Mouse (Mus musculus) liver, adult 2 months (tissue): ENCODE results near the gene Hs6st3. TPM values are rescaled to one million over a fixed set of nuclear protein-coding genes. Genes with fewer than 3 reads are reported as not detected.
"Not testable (repeated sequence)": the region's sequence is repeated elsewhere in the genome, so short reads cannot be mapped to it uniquely, and the experiment has no call there.

Experiments used
- DNase-seq: peaks from one replicate; pipeline ENCODE4 v3.0.0-alpha.2; 2011; ENCODE audit warnings: low read depth, low spot score; ENCODE audit errors: extremely low read depth
- H3K27ac ChIP-seq: fragments of 200-500 bp; replicated peaks from 2 replicates; pipeline ENCODE4 v1.5.1; 2012; ENCODE audit warnings: low read depth, mild to moderate bottlenecking, control low read depth, inconsistent platforms, low read length; ENCODE audit not compliant: insufficient read depth
- H3K27me3 ChIP-seq: fragments of 200-500 bp; 2 replicates; pipeline ENCODE4 v1.6.1; 2012; ENCODE audit warnings: mild to moderate bottlenecking, moderate library complexity, low read length, inconsistent platforms; ENCODE audit not compliant: control insufficient read depth, insufficient read depth
- H3K36me3 ChIP-seq: fragments of 200-500 bp; 2 replicates; pipeline ENCODE4 v1.6.1; 2012; ENCODE audit warnings: low read length, inconsistent platforms; ENCODE audit not compliant: control insufficient read depth, insufficient read depth
- H3K4me1 ChIP-seq: fragments of 200-500 bp; 2 replicates; pipeline ENCODE4 v1.6.1; 2011; ENCODE audit warnings: low read length; ENCODE audit not compliant: control insufficient read depth, insufficient read depth
- H3K4me3 ChIP-seq: fragments of 200-500 bp; 2 replicates; pipeline ENCODE4 v1.5.1; 2011; ENCODE audit warnings: low read depth, mild to moderate bottlenecking, control low read depth, low read length, moderate library complexity; ENCODE audit not compliant: insufficient read depth
- H3K79me2 ChIP-seq: fragments of 200-500 bp; 2 replicates; pipeline ENCODE4 v1.6.1; 2012; ENCODE audit warnings: inconsistent platforms, mild to moderate bottlenecking, low read length, moderate library complexity; ENCODE audit not compliant: control insufficient read depth, insufficient read depth
- H3K9ac ChIP-seq: fragments of 200-500 bp; 2 replicates; pipeline ENCODE4 v1.6.1; 2012; ENCODE audit warnings: low read depth, mild to moderate bottlenecking, control low read depth, inconsistent platforms, low read length
- CTCF ChIP-seq: fragments of 200-500 bp; IDR thresholded peaks from 2 replicates; pipeline ENCODE4 v1.5.1; 2011; ENCODE audit warnings: low read depth, low read length, control low read depth
- POLR2A ChIP-seq: fragments of 200-500 bp; IDR thresholded peaks from 2 replicates; pipeline ENCODE4 v1.6.1; 2011; ENCODE audit warnings: low read length, control low read depth; ENCODE audit not compliant: insufficient read depth; ENCODE audit errors: extremely low read depth
- WGBS: fragments of 180-500 bp; shearing (Covaris S2); methylation state at CpG from one replicate; pipeline ENCODE4 v1.1.7; 2018; 5-methylcytosine and 5-hydroxymethylcytosine counted together
- polyA plus RNA-seq: library from polyadenylated mRNA; depleted of rRNA; stranded (reverse); fragments of >200 nt; gene quantifications from 2 replicates; pipeline ENCODE4 v1.2.3, GENCODE M21; 2012
- total RNA-seq: library from RNA; depleted of rRNA; stranded (reverse); fragments of >200 nt; gene quantifications from 2 replicates; pipeline ENCODE4 v1.2.3, GENCODE M21; 2014

Hs6st3 gene
- total and polyA plus RNA-seq, 2 experiments: 0.06 to 0.09 TPM

GRCm38 (mm10) chr14:119582039-119582508 lies 443.9 kb downstream of the Hs6st3 start:
- Histone ChIP-seq H3K27me3 (no peaks in the 10 kb centered on the region), H3K27ac (no peak overlapping the region), H3K4me1 (no peaks in the 10 kb centered on the region), H3K4me3 (no peak overlapping the region), H3K79me2 (no peaks in the 10 kb centered on the region), H3K36me3 (no peaks in the 10 kb centered on the region), H3K9ac (no peak overlapping the region)
- TF ChIP-seq POLR2A (no peak), CTCF (no peak)
- WGBS: 50% methylated on average over 10 of the region's 10 CpGs
- no peak for DNase-seq

DNA sequence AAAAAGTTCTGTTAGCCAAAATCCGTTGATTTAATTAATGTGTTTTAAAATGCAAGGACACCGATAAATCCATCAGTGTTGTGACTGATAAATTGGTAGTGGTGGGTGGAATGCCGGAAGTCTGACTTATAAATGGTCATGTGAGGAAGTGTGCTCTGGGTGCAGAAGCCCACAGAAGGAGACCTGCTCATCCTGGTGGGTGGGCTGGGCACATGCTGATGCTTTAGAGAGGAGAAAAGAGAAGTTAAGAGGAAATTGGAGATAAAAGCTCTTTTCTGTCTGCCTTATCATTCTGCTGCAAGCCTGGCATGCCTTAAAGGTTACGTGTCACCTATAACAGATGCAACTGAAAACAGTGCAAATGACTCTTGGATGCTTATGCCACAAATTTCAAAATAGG lies 446.9 kb downstream of the Hs6st3 start:
- no peak overlapping the region for H3K4me3 ChIP-seq
- H3K4me1 ChIP-seq: no peaks in the 10 kb centered on the region
- H3K27me3 ChIP-seq: no peaks in the 10 kb centered on the region
- no peak overlapping the region for H3K9ac ChIP-seq
- H3K36me3 ChIP-seq: no peaks in the 10 kb centered on the region
- no peak for DNase-seq
- WGBS: 76% methylated on average over 4 of the region's 4 CpGs
- TF ChIP-seq POLR2A (no peak), CTCF (no peak)
- H3K79me2 ChIP-seq: no peaks in the 10 kb centered on the region
- no peak overlapping the region for H3K27ac ChIP-seq

DNA sequence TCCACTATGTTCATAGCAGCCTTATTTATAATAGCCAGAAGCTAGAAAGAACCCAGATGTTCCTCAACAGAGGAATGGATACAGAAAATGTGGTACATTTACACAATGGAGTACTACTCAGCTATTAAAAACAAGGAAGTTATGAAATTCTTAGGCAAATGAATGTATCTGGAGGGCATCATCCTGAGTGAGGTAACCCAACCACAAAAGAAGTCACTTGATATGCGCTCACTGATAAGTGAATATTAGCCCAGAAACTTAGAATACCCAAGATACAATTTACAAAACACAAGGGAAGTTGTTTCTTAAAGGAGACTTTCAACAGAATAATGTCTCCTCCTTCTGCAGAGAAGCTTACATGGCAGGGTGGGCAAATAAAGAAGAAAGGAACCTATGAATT lies 449.2 kb downstream of the Hs6st3 start:
- not testable (repeated sequence) for H3K36me3 ChIP-seq, H3K4me3 ChIP-seq, H3K27ac ChIP-seq, H3K79me2 ChIP-seq, DNase-seq, H3K4me1 ChIP-seq, H3K27me3 ChIP-seq, H3K9ac ChIP-seq
- WGBS: 88% methylated on average over 1 of the region's 1 CpGs

- H3K27me3 ChIP-seq: no peaks in the 10 kb centered on the region
- TF ChIP-seq CTCF (no peak), POLR2A (no peak)
- DNase-seq: no peak
- 74% methylated on average over 14 of the region's 14 CpGs for WGBS
- H3K9ac ChIP-seq: no peak overlapping the region
- no peak overlapping the region for H3K4me3 ChIP-seq
- no peaks in the 10 kb centered on the region for H3K36me3 ChIP-seq
- no peaks in the 10 kb centered on the region for H3K79me2 ChIP-seq
- H3K27ac ChIP-seq: no peak overlapping the region
- no peaks in the 10 kb centered on the region for H3K4me1 ChIP-seq
These were observed 466.2 kb downstream of the Hs6st3 start for GRCm38 (mm10) chr14:119604327-119604726.

DNA sequence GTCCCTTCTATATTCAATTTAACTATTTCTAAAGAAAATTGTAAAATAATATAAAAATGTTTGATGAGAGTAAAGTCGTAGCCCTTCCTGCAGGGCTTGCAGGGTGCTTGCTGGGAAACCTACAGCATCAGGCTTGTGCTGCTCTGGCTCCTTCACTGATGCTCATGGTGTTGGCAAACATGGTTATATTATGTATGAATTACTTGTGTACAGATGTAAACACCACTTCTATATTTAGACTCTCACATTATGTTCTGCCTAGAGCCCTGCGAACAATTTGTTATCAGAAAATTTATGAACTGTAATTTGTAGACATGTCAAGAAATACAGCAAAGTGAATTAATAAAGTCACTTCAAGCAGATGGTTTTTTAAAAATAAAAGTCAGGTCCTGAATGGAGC lies 474.7 kb downstream of the Hs6st3 start:
- Histone ChIP-seq H3K4me3 (no peak overlapping the region), H3K4me1 (no peaks in the 10 kb centered on the region), H3K9ac (no peak overlapping the region), H3K27ac (no peak overlapping the region), H3K36me3 (no peaks in the 10 kb centered on the region), H3K27me3 (no peaks in the 10 kb centered on the region), H3K79me2 (no peaks in the 10 kb centered on the region)
- no peak for TF ChIP-seq POLR2A
- no peak for TF ChIP-seq CTCF
- WGBS: 75% methylated on average over 2 of the region's 2 CpGs
- no peak for DNase-seq

- WGBS: 76% methylated on average over 1 of the region's 1 CpGs
- no peak overlapping the region for H3K4me3 ChIP-seq
- no peak for TF ChIP-seq CTCF
- no peak for TF ChIP-seq POLR2A
These were observed 491.0 kb downstream of the Hs6st3 start for GRCm38 (mm10) chr14:119629127-119629526.

More at GRCm38 (mm10) chr14:119629127-119629526, 491.0 kb downstream of the Hs6st3 start:
- Histone ChIP-seq H3K4me1 (no peaks in the 10 kb centered on the region), H3K27ac (no peak overlapping the region), H3K27me3 (no peaks in the 10 kb centered on the region), H3K36me3 (no peaks in the 10 kb centered on the region), H3K9ac (no peak overlapping the region), H3K79me2 (no peaks in the 10 kb centered on the region)
- no peak for DNase-seq
